Mouse (Mus musculus): ENCODE data around the gene Phldb1. TPM values are rescaled to one million over a fixed set of nuclear protein-coding genes. Genes with fewer than 3 reads are reported as not detected.

The Phldb1 gene
- polyA plus RNA-seq, 1 experiment: 3.8 TPM

DNA sequence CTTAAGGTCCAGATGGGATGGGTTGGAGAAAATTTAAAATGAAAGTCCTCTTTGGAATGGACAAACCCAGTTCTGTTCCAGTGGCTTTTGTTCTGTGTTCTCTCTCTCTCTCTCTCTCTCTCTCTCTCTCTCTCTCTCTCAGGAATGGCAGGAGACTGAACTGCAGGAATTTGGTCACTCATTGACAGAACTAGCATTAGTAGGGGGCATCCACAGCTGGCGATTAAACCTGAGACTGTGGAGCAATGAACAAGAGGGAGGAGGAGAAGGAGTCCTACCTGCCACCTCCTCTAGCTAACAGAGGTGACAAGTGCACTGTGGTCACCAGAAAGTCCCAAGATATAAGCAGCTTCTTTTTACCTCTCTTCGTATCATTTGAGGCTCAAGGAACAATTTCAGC is 1.3 kb upstream of the Phldb1 start:
- Histone ChIP-seq H3K36me3 (ENCODE audit: control insufficient read depth, insufficient read depth, low read length) (no peaks in the 10 kb centered on the region), H3K27ac (ENCODE audit: control insufficient read depth, insufficient read depth, low read depth, low read length) (no peak overlapping the region), H3K27me3 (ENCODE audit: control insufficient read depth, insufficient read depth, low read length) (no peaks in the 10 kb centered on the region), H3K4me3 (ENCODE audit: control insufficient read depth, low read depth, low read length) (no peak overlapping the region), H3K4me1 (ENCODE audit: control insufficient read depth, insufficient read depth, low read length) (peaks cover 24% of the 10 kb centered on the region)
- no peak for TF ChIP-seq CTCF (IDR thresholded peaks at IDR 0.05; ENCODE audit: control insufficient read depth, insufficient read depth, insufficient replicate concordance, low read depth, low read length)
- no peak for TF ChIP-seq POLR2A (IDR thresholded peaks at IDR 0.05; ENCODE audit: control insufficient read depth, low read depth, low read length)

DNA sequence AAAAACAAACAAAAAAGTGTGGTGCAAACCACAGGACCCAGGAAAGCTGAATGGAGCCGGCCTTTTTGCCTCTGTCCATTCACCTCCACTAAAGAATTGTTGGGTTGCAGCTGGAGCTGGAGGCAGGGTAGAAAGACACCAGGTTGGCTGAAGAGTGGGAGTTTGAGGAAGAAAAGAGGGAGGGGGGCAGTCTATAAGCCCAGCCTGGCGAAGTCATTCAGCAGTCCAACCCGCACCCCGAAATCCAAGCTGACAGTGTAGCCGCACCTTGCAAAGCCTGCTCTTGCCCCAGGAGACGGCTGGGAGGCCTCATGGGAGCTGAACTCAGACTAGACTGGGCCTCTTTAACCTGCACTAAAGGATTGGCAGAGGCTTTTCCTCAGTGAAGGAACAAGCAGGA is 888 bp upstream of the Phldb1 start:
- H3K27ac ChIP-seq (ENCODE audit: control insufficient read depth, insufficient read depth, low read depth, low read length): no peak overlapping the region
- TF ChIP-seq POLR2A (IDR thresholded peaks at IDR 0.05; ENCODE audit: control insufficient read depth, low read depth, low read length) (no peak), CTCF (IDR thresholded peaks at IDR 0.05; ENCODE audit: control insufficient read depth, insufficient read depth, insufficient replicate concordance, low read depth, low read length) (no peak)
- H3K4me3 ChIP-seq (ENCODE audit: control insufficient read depth, low read depth, low read length): no peak overlapping the region
- H3K36me3 ChIP-seq (ENCODE audit: control insufficient read depth, insufficient read depth, low read length): no peaks in the 10 kb centered on the region
- no peaks in the 10 kb centered on the region for H3K27me3 ChIP-seq (ENCODE audit: control insufficient read depth, insufficient read depth, low read length)
- peaks cover 24% of the 10 kb centered on the region for H3K4me1 ChIP-seq (ENCODE audit: control insufficient read depth, insufficient read depth, low read length)

DNA sequence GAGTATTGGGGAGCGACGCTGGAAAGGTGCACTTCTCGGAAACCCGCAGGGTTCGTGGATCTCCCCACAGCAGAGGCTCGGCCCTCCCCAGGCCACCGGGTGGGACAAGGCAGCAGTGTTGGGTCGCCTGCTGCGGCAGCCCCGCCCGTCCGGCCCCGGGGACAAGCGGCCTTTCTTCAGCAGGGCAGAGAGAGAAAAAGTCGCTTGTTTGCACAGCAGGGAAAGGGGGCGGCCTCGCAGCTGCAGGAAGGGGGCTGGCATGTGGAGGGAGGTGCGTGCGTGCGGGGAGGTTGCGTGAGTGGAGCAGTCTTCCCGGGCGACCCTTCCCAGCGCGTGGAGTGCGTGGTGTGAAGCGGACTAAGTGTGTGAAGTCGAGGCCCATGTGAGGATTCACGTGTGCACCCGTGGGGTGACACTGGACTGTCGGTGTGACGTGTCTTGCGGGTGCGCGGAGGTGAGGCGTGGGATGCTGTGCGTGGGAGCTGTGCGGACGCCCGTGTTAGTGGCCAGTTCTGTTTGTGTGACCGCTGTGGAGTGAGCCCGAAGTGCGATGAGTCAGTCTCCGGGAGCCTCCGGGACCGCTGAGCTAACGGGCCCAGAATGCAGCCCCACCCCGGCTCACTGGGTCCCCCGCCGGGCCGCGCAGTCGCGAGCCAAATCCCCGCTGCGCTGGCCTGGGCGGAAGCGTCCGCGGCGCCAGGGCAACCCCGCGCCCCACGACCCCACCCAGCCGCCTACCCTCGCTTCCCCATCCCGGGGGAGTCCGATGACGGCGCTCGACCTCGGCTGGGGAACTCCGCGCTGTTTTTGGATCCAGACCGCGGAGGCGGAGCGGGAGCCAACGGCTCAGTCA is 1.1 kb downstream of the Phldb1 start:
- Histone ChIP-seq H3K4me1 (ENCODE audit: control insufficient read depth, insufficient read depth, low read length) (peaks cover 24% of the 10 kb centered on the region), H3K36me3 (ENCODE audit: control insufficient read depth, insufficient read depth, low read length) (no peaks in the 10 kb centered on the region), H3K4me3 (ENCODE audit: control insufficient read depth, low read depth, low read length) (peak overlapping the region; percentile 45), H3K27me3 (ENCODE audit: control insufficient read depth, insufficient read depth, low read length) (no peaks in the 10 kb centered on the region), H3K27ac (ENCODE audit: control insufficient read depth, insufficient read depth, low read depth, low read length) (no peak overlapping the region)
- no peak for TF ChIP-seq POLR2A (IDR thresholded peaks at IDR 0.05; ENCODE audit: control insufficient read depth, low read depth, low read length)
- no peak for TF ChIP-seq CTCF (IDR thresholded peaks at IDR 0.05; ENCODE audit: control insufficient read depth, insufficient read depth, insufficient replicate concordance, low read depth, low read length)

DNA sequence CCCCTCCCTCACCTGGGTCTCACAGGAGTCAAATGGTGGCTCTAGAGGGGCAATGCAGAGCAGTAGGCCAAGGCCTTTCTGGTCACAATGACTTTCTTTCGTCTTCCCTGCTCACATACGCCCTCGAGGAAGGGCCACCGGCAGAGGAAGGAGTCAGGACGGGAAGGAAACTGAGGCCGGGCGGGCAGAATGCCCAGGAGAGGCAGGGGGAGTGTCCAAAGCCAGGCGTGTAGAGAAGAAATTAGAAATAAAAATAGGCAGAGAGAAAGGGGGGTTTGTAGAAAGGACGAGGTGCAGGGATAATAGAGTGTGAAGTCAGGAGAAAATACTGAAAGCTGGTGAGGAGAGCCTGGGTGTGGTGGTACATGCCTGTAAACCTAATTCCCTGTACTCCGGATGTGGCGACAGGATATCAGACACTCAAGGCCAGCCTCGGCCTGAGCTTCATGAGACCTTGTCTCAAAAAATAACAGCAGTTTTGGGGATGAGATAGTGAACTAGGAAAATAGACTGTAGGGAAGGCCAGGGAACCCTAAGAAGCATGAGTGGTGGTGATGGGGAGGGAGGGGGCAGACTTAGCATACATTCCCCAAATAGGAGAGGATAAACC is 2.0 kb downstream of the Phldb1 start:
- TF ChIP-seq POLR2A (IDR thresholded peaks at IDR 0.05; ENCODE audit: control insufficient read depth, low read depth, low read length): no peak
- TF ChIP-seq CTCF (IDR thresholded peaks at IDR 0.05; ENCODE audit: control insufficient read depth, insufficient read depth, insufficient replicate concordance, low read depth, low read length): no peak
- no peaks in the 10 kb centered on the region for H3K36me3 ChIP-seq (ENCODE audit: control insufficient read depth, insufficient read depth, low read length)
- no peak overlapping the region for H3K27ac ChIP-seq (ENCODE audit: control insufficient read depth, insufficient read depth, low read depth, low read length)
- peak overlapping the region; percentile 45 for H3K4me3 ChIP-seq (ENCODE audit: control insufficient read depth, low read depth, low read length)
- H3K4me1 ChIP-seq (ENCODE audit: control insufficient read depth, insufficient read depth, low read length): peaks cover 24% of the 10 kb centered on the region
- H3K27me3 ChIP-seq (ENCODE audit: control insufficient read depth, insufficient read depth, low read length): no peaks in the 10 kb centered on the region

DNA sequence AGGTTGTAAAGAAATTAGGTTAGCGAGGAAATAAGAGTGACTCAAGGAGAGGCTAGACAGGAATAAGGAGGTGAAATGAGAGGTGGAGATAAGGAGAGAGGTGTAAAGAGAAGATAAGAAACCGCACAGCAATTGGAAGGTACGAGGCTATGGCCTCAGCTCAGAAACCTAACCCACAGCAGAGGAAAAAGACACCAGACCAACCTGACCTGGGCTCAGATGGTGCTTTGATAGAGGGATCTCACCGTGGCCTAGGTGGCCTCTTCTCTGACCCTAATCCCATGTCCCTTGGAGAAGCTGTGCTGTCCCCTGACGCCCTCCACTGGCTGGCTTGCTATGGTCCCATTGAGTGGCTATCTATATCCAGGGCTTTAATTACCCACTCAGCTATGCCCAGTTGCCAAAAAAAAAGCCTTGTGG is 2.9 kb downstream of the Phldb1 start:
- peaks cover 21% of the 10 kb centered on the region for H3K4me1 ChIP-seq (ENCODE audit: control insufficient read depth, insufficient read depth, low read length)
- no peak overlapping the region for H3K4me3 ChIP-seq (ENCODE audit: control insufficient read depth, low read depth, low read length)
- H3K36me3 ChIP-seq (ENCODE audit: control insufficient read depth, insufficient read depth, low read length): no peaks in the 10 kb centered on the region
- TF ChIP-seq POLR2A (IDR thresholded peaks at IDR 0.05; ENCODE audit: control insufficient read depth, low read depth, low read length) (no peak), CTCF (IDR thresholded peaks at IDR 0.05; ENCODE audit: control insufficient read depth, insufficient read depth, insufficient replicate concordance, low read depth, low read length) (no peak)
- no peaks in the 10 kb centered on the region for H3K27me3 ChIP-seq (ENCODE audit: control insufficient read depth, insufficient read depth, low read length)
- no peak overlapping the region for H3K27ac ChIP-seq (ENCODE audit: control insufficient read depth, insufficient read depth, low read depth, low read length)

DNA sequence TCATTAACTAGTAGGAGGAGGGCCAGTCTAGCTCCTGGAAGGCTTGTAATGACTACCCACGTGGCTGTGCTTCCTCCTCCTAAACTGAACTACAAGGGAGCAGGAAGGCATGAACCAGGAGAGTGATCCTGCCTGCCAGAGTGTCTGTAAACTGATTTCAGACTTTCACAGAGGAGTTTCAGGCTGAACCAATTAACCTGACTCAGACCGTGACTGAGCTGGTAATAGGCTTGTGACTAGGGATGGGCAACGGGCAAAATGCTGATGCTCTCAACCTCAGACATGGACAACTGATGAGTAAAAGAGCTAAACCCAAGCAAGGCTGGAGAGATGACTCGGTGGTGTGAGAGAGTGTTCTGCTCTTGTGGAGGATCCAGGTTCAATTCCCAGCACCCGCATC is 7.6 kb downstream of the Phldb1 start:
- TF ChIP-seq POLR2A (IDR thresholded peaks at IDR 0.05; ENCODE audit: control insufficient read depth, low read depth, low read length) (no peak), CTCF (IDR thresholded peaks at IDR 0.05; ENCODE audit: control insufficient read depth, insufficient read depth, insufficient replicate concordance, low read depth, low read length) (no peak)
- Histone ChIP-seq H3K27ac (ENCODE audit: control insufficient read depth, insufficient read depth, low read depth, low read length) (no peak overlapping the region), H3K4me3 (ENCODE audit: control insufficient read depth, low read depth, low read length) (no peak overlapping the region), H3K4me1 (ENCODE audit: control insufficient read depth, insufficient read depth, low read length) (no peaks in the 10 kb centered on the region), H3K27me3 (ENCODE audit: control insufficient read depth, insufficient read depth, low read length) (no peaks in the 10 kb centered on the region), H3K36me3 (ENCODE audit: control insufficient read depth, insufficient read depth, low read length) (no peaks in the 10 kb centered on the region)

DNA sequence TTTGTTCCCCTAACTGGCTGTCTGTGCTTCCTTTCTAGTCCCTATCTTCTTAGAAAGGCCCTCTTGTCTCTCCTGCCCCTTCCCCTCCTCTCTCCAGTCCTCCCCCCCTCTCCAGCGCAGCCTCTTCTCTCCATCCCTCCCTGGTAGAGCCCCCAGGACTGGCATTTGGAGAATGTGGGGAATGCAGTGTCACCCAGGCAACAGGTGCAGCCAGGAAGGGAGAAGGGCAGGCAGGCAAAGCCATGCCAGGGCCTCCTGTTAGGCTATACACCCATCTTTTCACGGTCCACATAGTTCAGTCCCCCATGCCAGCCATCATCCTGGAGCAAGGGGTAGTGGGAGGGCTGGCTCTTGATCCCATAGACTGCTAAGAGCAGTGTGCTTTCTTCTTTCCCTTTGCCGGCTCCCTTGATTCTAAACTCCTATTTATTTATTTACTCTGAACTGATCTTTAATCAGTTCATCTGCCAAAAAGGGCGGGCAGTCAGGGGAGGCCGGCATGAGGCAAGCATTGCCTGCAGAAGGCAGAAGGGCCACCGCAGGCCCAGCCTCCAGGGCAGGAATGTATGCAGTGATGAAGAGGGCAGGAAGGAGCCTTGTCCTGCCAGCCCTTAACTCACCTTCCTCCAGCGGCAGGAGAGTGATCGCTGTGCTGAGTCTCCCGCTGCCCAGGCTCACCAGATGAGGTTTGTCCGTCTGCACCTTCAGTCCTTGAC is 8.4 kb downstream of the Phldb1 start:
- Histone ChIP-seq H3K4me3 (ENCODE audit: control insufficient read depth, low read depth, low read length) (no peak overlapping the region), H3K27ac (ENCODE audit: control insufficient read depth, insufficient read depth, low read depth, low read length) (no peak overlapping the region), H3K4me1 (ENCODE audit: control insufficient read depth, insufficient read depth, low read length) (peaks cover 2% of the 10 kb centered on the region), H3K27me3 (ENCODE audit: control insufficient read depth, insufficient read depth, low read length) (no peaks in the 10 kb centered on the region), H3K36me3 (ENCODE audit: control insufficient read depth, insufficient read depth, low read length) (no peaks in the 10 kb centered on the region)
- TF ChIP-seq POLR2A (IDR thresholded peaks at IDR 0.05; ENCODE audit: control insufficient read depth, low read depth, low read length) (no peak), CTCF (IDR thresholded peaks at IDR 0.05; ENCODE audit: control insufficient read depth, insufficient read depth, insufficient replicate concordance, low read depth, low read length) (no peak)

Measured in testis, adult 2 months (tissue).